Mouse (Mus musculus): Measurements from ENCODE around the gene Gm5134.

GRCm38 (mm10) chr10:75950791-75951210 lies 3.5 kb upstream of the Gm5134 start:
- TF ChIP-seq ZNF384 (IDR thresholded peaks at IDR 0.05; ENCODE audit: low read depth, low read length) (no peak), ZC3H11A (IDR thresholded peaks at IDR 0.05; ENCODE audit: borderline replicate concordance, low read depth, low read length) (no peak), MAFK (IDR thresholded peaks at IDR 0.05; ENCODE audit: insufficient read depth, low read depth, low read length) (no peak)
